Mouse (Mus musculus): Measurements from ENCODE around the gene Rmnd5b. TPM values are rescaled to one million over a fixed set of nuclear protein-coding genes. Genes with fewer than 3 reads are reported as not detected.

Rmnd5b gene
- polyA plus RNA-seq, 1 experiment from 2014 or later, result 79.8 TPM

GRCm38 (mm10) chr11:51584057-51584430, 51.7 kb downstream of the Rmnd5b start:
- Histone ChIP-seq H3K27me3 (replicated peaks; ENCODE audit: control insufficient read depth, insufficient read depth, low read length) (no peaks in the 10 kb centered on the region), H3K4me1 (ENCODE audit: control insufficient read depth, insufficient read depth, low read depth, low read length) (peaks cover 13% of the 10 kb centered on the region), H3K27ac (ENCODE audit: low read depth, low read length) (peak overlapping the region; percentile 90), H3K4me2 (ENCODE audit: low read length) (peak overlapping the region; percentile 78), H3K4me3 (ENCODE audit: low read length) (peak overlapping the region; percentile 70), H3K36me3 (ENCODE audit: control insufficient read depth, insufficient read depth, low read length) (peaks cover 6% of the 10 kb centered on the region; the same call in 1 of the 2 replicates), H3K9ac (ENCODE audit: low read depth, low read length) (peak overlapping the region; percentile 72), H3K9me3 (ENCODE audit: control insufficient read depth, low read length) (no peaks in the 10 kb centered on the region)
- 5% methylated on average over 9 of the region's 9 CpGs for WGBS
- peak; percentile 40 for ATAC-seq

- no peak for ATAC-seq
- Histone ChIP-seq H3K27me3 (replicated peaks; ENCODE audit: control insufficient read depth, insufficient read depth, low read length) (no peaks in the 10 kb centered on the region), H3K4me3 (ENCODE audit: low read length) (no peak overlapping the region), H3K4me2 (ENCODE audit: low read length) (no peak overlapping the region), H3K9me3 (ENCODE audit: control insufficient read depth, low read length) (no peaks in the 10 kb centered on the region), H3K9ac (ENCODE audit: low read depth, low read length) (no peak overlapping the region), H3K4me1 (ENCODE audit: control insufficient read depth, insufficient read depth, low read depth, low read length) (peaks cover 13% of the 10 kb centered on the region), H3K27ac (ENCODE audit: low read depth, low read length) (no peak overlapping the region), H3K36me3 (ENCODE audit: control insufficient read depth, insufficient read depth, low read length) (0 out of 2 replicates have a peak, but pooled peaks cover 2% of the 10 kb centered on the region)
- WGBS, result 25% methylated on average over 8 of the region's 8 CpGs
Observed at GRCm38 (mm10) chr11:51582713-51583112, 53.0 kb downstream of the Rmnd5b start.

- peaks cover 3% of the 10 kb centered on the region for H3K4me1 ChIP-seq (ENCODE audit: control insufficient read depth, insufficient read depth, low read depth, low read length)
- no peaks in the 10 kb centered on the region for H3K36me3 ChIP-seq (ENCODE audit: control insufficient read depth, insufficient read depth, low read length)
- no peak overlapping the region for H3K9ac ChIP-seq (ENCODE audit: low read depth, low read length)
- no peak overlapping the region for H3K4me3 ChIP-seq (ENCODE audit: low read length)
- no peak for ATAC-seq
- no peak overlapping the region for H3K4me2 ChIP-seq (ENCODE audit: low read length)
- H3K27me3 ChIP-seq (replicated peaks; ENCODE audit: control insufficient read depth, insufficient read depth, low read length), result no peaks in the 10 kb centered on the region
- no peak overlapping the region for H3K27ac ChIP-seq (ENCODE audit: low read depth, low read length)
- 68% methylated on average over 4 of the region's 4 CpGs for WGBS
- H3K9me3 ChIP-seq (ENCODE audit: control insufficient read depth, low read length), result no peaks in the 10 kb centered on the region
Observed at GRCm38 (mm10) chr11:51579024-51579423, 56.7 kb downstream of the Rmnd5b start.

DNA sequence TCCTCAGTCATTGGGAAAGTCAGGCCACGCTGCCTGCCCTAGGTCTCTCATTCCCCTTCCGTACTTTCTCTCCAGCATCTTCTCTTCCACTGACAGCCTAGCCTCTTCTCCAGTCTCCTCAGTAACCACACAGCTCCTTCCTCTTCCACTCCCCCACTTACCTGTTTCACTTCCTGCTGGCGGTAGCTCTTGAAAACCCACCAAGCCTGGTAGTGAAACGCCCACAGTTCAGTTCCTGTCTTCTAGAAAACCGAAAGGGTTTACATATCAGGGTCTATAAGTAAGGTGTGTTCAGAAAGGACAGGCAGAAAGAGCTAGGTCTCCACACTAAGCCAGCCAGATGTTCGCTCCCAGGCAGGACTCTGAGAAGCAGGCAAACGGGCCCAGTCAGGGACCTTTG, 58.1 kb downstream of the Rmnd5b start:
- Histone ChIP-seq H3K36me3 (ENCODE audit: control insufficient read depth, insufficient read depth, low read length) (no peaks in the 10 kb centered on the region), H3K27me3 (replicated peaks; ENCODE audit: control insufficient read depth, insufficient read depth, low read length) (no peaks in the 10 kb centered on the region), H3K27ac (ENCODE audit: low read depth, low read length) (no peak overlapping the region), H3K4me1 (ENCODE audit: control insufficient read depth, insufficient read depth, low read depth, low read length) (no peaks in the 10 kb centered on the region), H3K9ac (ENCODE audit: low read depth, low read length) (no peak overlapping the region), H3K4me2 (ENCODE audit: low read length) (no peak overlapping the region), H3K4me3 (ENCODE audit: low read length) (no peak overlapping the region), H3K9me3 (ENCODE audit: control insufficient read depth, low read length) (no peaks in the 10 kb centered on the region)
- 83% methylated on average over 7 of the region's 7 CpGs for WGBS
- ATAC-seq, result no peak

DNA sequence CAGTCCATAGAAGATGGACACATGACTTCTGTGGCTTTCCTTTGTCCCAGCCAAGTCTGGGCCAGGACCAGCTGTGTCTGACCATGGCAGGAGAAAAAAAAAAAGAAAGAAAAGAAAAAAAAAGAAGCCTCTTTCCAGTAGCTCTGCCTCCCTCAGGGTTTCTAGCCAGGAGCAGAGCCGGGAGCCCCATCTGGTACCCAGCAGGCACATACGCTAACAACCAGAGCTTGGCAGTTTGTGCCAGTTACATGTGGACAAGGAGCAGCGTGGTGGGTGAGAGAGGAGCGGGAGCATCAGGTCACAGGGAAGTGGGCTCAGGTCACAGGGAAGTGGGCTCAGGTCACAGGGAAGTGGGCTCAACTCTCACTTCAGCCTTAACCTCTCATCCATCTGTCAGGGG, 59.2 kb downstream of the Rmnd5b start:
- Histone ChIP-seq H3K27ac (ENCODE audit: low read depth, low read length) (no peak overlapping the region), H3K9me3 (ENCODE audit: control insufficient read depth, low read length) (no peaks in the 10 kb centered on the region), H3K4me1 (ENCODE audit: control insufficient read depth, insufficient read depth, low read depth, low read length) (no peaks in the 10 kb centered on the region), H3K36me3 (ENCODE audit: control insufficient read depth, insufficient read depth, low read length) (no peaks in the 10 kb centered on the region), H3K4me2 (ENCODE audit: low read length) (no peak overlapping the region), H3K4me3 (ENCODE audit: low read length) (no peak overlapping the region), H3K9ac (ENCODE audit: low read depth, low read length) (no peak overlapping the region), H3K27me3 (replicated peaks; ENCODE audit: control insufficient read depth, insufficient read depth, low read length) (no peaks in the 10 kb centered on the region)
- WGBS, result 58% methylated on average over 4 of the region's 4 CpGs
- no peak for ATAC-seq

Other genes starting within 250 kb of the Rmnd5b start
- gene Phykpl, start 51.1 kb downstream of the Rmnd5b start, polyA plus RNA-seq (2015; fragmentation: Nextera tagmentation; extraction: Ambion mirVana), result 9.2 and 9.7 TPM in 2 replicates
- 221 and 253 TPM in 2 replicates for gene Hnrnpab, start 29.0 kb downstream of the Rmnd5b start, polyA plus RNA-seq (2015; fragmentation: Nextera tagmentation; extraction: Ambion mirVana)
- 98.4 and 103 TPM in 2 replicates for gene Nhp2, start 16.2 kb downstream of the Rmnd5b start, polyA plus RNA-seq (2015; fragmentation: Nextera tagmentation; extraction: Ambion mirVana)
- gene N4bp3, start 14.9 kb upstream of the Rmnd5b start, polyA plus RNA-seq (2015; fragmentation: Nextera tagmentation; extraction: Ambion mirVana), result 31.1 and 34.1 TPM in 2 replicates
- 1.4 and 1.8 TPM in 2 replicates for gene D930048N14Rik, start 15.1 kb upstream of the Rmnd5b start, polyA plus RNA-seq (2015; fragmentation: Nextera tagmentation; extraction: Ambion mirVana)
- gene 0610009B22Rik, start 53.0 kb upstream of the Rmnd5b start, polyA plus RNA-seq (2015; fragmentation: Nextera tagmentation; extraction: Ambion mirVana), result 90.0 and 106 TPM in 2 replicates
- 12.0 and 15.0 TPM in 2 replicates for gene Sec24a, start 127.7 kb upstream of the Rmnd5b start, polyA plus RNA-seq (2015; fragmentation: Nextera tagmentation; extraction: Ambion mirVana)
- gene Sar1b, start 127.8 kb upstream of the Rmnd5b start, polyA plus RNA-seq (2015; fragmentation: Nextera tagmentation; extraction: Ambion mirVana), result 207 and 222 TPM in 2 replicates
- gene Jade2, start 221.8 kb upstream of the Rmnd5b start, polyA plus RNA-seq (2015; fragmentation: Nextera tagmentation; extraction: Ambion mirVana), result 1.1 TPM in 2 replicates

All from hindbrain, embryonic 16.5 days (tissue).